Mouse (Mus musculus): ENCODE data around the gene Cux1.
"Not testable (repeated sequence)": the region's sequence is repeated elsewhere in the genome, so short reads cannot be mapped to it uniquely, and the experiment has no call there.

Gene Cux1

GRCm38 (mm10) chr5:136474086-136474485 lies 93.2 kb downstream of the Cux1 start:
- no peak for DNase-seq (ENCODE audit: low read depth, low spot score)

- DNase-seq (ENCODE audit: low read depth, low spot score) = no peak
These were observed 94.0 kb downstream of the Cux1 start for GRCm38 (mm10) chr5:136473337-136473736.

- DNase-seq (ENCODE audit: low read depth, low spot score) = no peak
These were observed 94.4 kb downstream of the Cux1 start for GRCm38 (mm10) chr5:136472846-136473245.

GRCm38 (mm10) chr5:136470985-136471735 lies 96.1 kb downstream of the Cux1 start:
- DNase-seq (ENCODE audit: low read depth, low spot score) = not testable (repeated sequence)

- no peak for DNase-seq (ENCODE audit: low read depth, low spot score)
These were observed 98.0 kb downstream of the Cux1 start for GRCm38 (mm10) chr5:136469301-136469700.

- DNase-seq (ENCODE audit: low read depth, low spot score) = no peak
These were observed 99.8 kb downstream of the Cux1 start for GRCm38 (mm10) chr5:136467360-136467999.

GRCm38 (mm10) chr5:136465770-136466406 lies 101.4 kb downstream of the Cux1 start:
- no peak for DNase-seq (ENCODE audit: low read depth, low spot score)

GRCm38 (mm10) chr5:136465366-136465765 lies 101.9 kb downstream of the Cux1 start:
- no peak for DNase-seq (ENCODE audit: low read depth, low spot score)

- DNase-seq (ENCODE audit: low read depth, low spot score) = no peak
These were observed 102.4 kb downstream of the Cux1 start for GRCm38 (mm10) chr5:136464849-136465248.

GRCm38 (mm10) chr5:136464128-136464527 lies 103.2 kb downstream of the Cux1 start:
- no peak for DNase-seq (ENCODE audit: low read depth, low spot score)

GRCm38 (mm10) chr5:136462613-136463012 lies 104.7 kb downstream of the Cux1 start:
- DNase-seq (ENCODE audit: low read depth, low spot score) = no peak

GRCm38 (mm10) chr5:136459901-136460300 lies 107.4 kb downstream of the Cux1 start:
- DNase-seq (ENCODE audit: low read depth, low spot score) = no peak

- DNase-seq (ENCODE audit: low read depth, low spot score) = no peak
These were observed 108.3 kb downstream of the Cux1 start for GRCm38 (mm10) chr5:136458893-136459499.

- DNase-seq (ENCODE audit: low read depth, low spot score) = no peak
These were observed 109.0 kb downstream of the Cux1 start for GRCm38 (mm10) chr5:136458102-136458863.

GRCm38 (mm10) chr5:136456395-136456794 lies 110.9 kb downstream of the Cux1 start:
- no peak for DNase-seq (ENCODE audit: low read depth, low spot score)

- DNase-seq (ENCODE audit: low read depth, low spot score) = no peak
These were observed 114.6 kb downstream of the Cux1 start for GRCm38 (mm10) chr5:136452681-136453080.

- DNase-seq (ENCODE audit: low read depth, low spot score) = no peak
These were observed 117.5 kb downstream of the Cux1 start for GRCm38 (mm10) chr5:136449801-136450200.

- DNase-seq (ENCODE audit: low read depth, low spot score) = no peak
These were observed 121.3 kb downstream of the Cux1 start for GRCm38 (mm10) chr5:136445967-136446366.

- DNase-seq (ENCODE audit: low read depth, low spot score) = no peak
These were observed 124.8 kb downstream of the Cux1 start for GRCm38 (mm10) chr5:136442238-136443187.

GRCm38 (mm10) chr5:136429647-136430046 lies 137.6 kb downstream of the Cux1 start:
- no peak for DNase-seq (ENCODE audit: low read depth, low spot score)

Data from WW6 (cell line).